Mouse (Mus musculus): Measurements from ENCODE around the gene Mical2.

- TF ChIP-seq CTCF (IDR thresholded peaks at IDR 0.05; ENCODE audit: low read depth), result no peak
- no peak for TF ChIP-seq EP300 (IDR thresholded peaks at IDR 0.05; ENCODE audit: low read depth)
Measured at GRCm38 (mm10) chr7:112204380-112204963, 21.2 kb upstream of the Mical2 start.

Measured in liver, postnatal 0 days (tissue).